Mouse (Mus musculus): ENCODE measurements around the gene Slc25a25. TPM values are rescaled to one million over a fixed set of nuclear protein-coding genes. Genes with fewer than 3 reads are reported as not detected.
A peak's percentile ranks its signal among the peaks of the same experiment; 100 is the strongest.

Slc25a25 gene
- polyA plus RNA-seq, 1 experiment from 2014 or later = 15.8 TPM

- H3K9me3 ChIP-seq (ENCODE audit: control insufficient read depth, low read length) = no peaks in the 10 kb centered on the region
- no peaks in the 10 kb centered on the region for H3K27me3 ChIP-seq (replicated peaks; ENCODE audit: control insufficient read depth, insufficient read depth, low read length)
- WGBS = 71% methylated on average over 4 of the region's 4 CpGs
- DNase-seq (ENCODE audit: low spot score) (no peak), ATAC-seq (ENCODE audit: low read depth) (no peak)
- H3K4me1 ChIP-seq (ENCODE audit: control insufficient read depth, insufficient read depth, low read length) = peaks cover 43% of the 10 kb centered on the region
- no peaks in the 10 kb centered on the region for H3K36me3 ChIP-seq (ENCODE audit: control insufficient read depth, insufficient read depth, low read length)
- no peak overlapping the region; the same call in 1 of the 2 replicates for H3K9ac ChIP-seq (ENCODE audit: low read depth, low read length)
- H3K4me3 ChIP-seq (ENCODE audit: low read depth, low read length) = 0 out of 2 replicates have a peak overlapping the region, but pooled peaks have one; percentile 38
- H3K27ac ChIP-seq (replicated peaks; ENCODE audit: low read depth, low read length) = peak overlapping the region; percentile 82
- peak overlapping the region; percentile 63; the same call in 1 of the 2 replicates for H3K4me2 ChIP-seq (ENCODE audit: low read depth, low read length)
These were observed 21.9 kb downstream of the Slc25a25 start for GRCm38 (mm10) chr2:32429215-32429891.

GRCm38 (mm10) chr2:32428262-32428722 is 23.0 kb downstream of the Slc25a25 start:
- peak overlapping the region; percentile 82 for H3K27ac ChIP-seq (replicated peaks; ENCODE audit: low read depth, low read length)
- peak; percentile 92 for DNase-seq (ENCODE audit: low spot score)
- no peaks in the 10 kb centered on the region for H3K36me3 ChIP-seq (ENCODE audit: control insufficient read depth, insufficient read depth, low read length)
- no peaks in the 10 kb centered on the region for H3K9me3 ChIP-seq (ENCODE audit: control insufficient read depth, low read length)
- peaks cover 51% of the 10 kb centered on the region for H3K4me1 ChIP-seq (ENCODE audit: control insufficient read depth, insufficient read depth, low read length)
- WGBS = 45% methylated on average over 8 of the region's 8 CpGs
- 0 out of 2 replicates have a peak overlapping the region, but pooled peaks have one; percentile 11 for H3K9ac ChIP-seq (ENCODE audit: low read depth, low read length)
- no peaks in the 10 kb centered on the region for H3K27me3 ChIP-seq (replicated peaks; ENCODE audit: control insufficient read depth, insufficient read depth, low read length)
- peak overlapping the region; percentile 63 for H3K4me2 ChIP-seq (ENCODE audit: low read depth, low read length)
- ATAC-seq (ENCODE audit: low read depth) = peak; percentile 80
- no peak overlapping the region for H3K4me3 ChIP-seq (ENCODE audit: low read depth, low read length)

GRCm38 (mm10) chr2:32427720-32428119 is 23.5 kb downstream of the Slc25a25 start:
- H3K4me1 ChIP-seq (ENCODE audit: control insufficient read depth, insufficient read depth, low read length) = peaks cover 57% of the 10 kb centered on the region
- no peak overlapping the region for H3K4me3 ChIP-seq (ENCODE audit: low read depth, low read length)
- H3K9ac ChIP-seq (ENCODE audit: low read depth, low read length) = no peak overlapping the region
- DNase-seq (ENCODE audit: low spot score) = no peak
- no peaks in the 10 kb centered on the region for H3K36me3 ChIP-seq (ENCODE audit: control insufficient read depth, insufficient read depth, low read length)
- 57% methylated on average over 5 of the region's 5 CpGs for WGBS
- H3K27me3 ChIP-seq (replicated peaks; ENCODE audit: control insufficient read depth, insufficient read depth, low read length) = no peaks in the 10 kb centered on the region
- peak overlapping the region; percentile 82 for H3K27ac ChIP-seq (replicated peaks; ENCODE audit: low read depth, low read length)
- peak overlapping the region; percentile 63; the same call in 1 of the 2 replicates for H3K4me2 ChIP-seq (ENCODE audit: low read depth, low read length)
- no peaks in the 10 kb centered on the region for H3K9me3 ChIP-seq (ENCODE audit: control insufficient read depth, low read length)
- ATAC-seq (ENCODE audit: low read depth) = no peak

- peaks cover 2% of the 10 kb centered on the region for H3K36me3 ChIP-seq (ENCODE audit: control insufficient read depth, insufficient read depth, low read length)
- no peak overlapping the region for H3K9ac ChIP-seq (ENCODE audit: low read depth, low read length)
- no peak for ATAC-seq (ENCODE audit: low read depth)
- no peak overlapping the region for H3K4me3 ChIP-seq (ENCODE audit: low read depth, low read length)
- no peaks in the 10 kb centered on the region for H3K27me3 ChIP-seq (replicated peaks; ENCODE audit: control insufficient read depth, insufficient read depth, low read length)
- no peak for DNase-seq (ENCODE audit: low spot score)
- no peaks in the 10 kb centered on the region for H3K9me3 ChIP-seq (ENCODE audit: control insufficient read depth, low read length)
- H3K4me1 ChIP-seq (ENCODE audit: control insufficient read depth, insufficient read depth, low read length) = peaks cover 58% of the 10 kb centered on the region
- H3K4me2 ChIP-seq (ENCODE audit: low read depth, low read length) = no peak overlapping the region
- no peak overlapping the region for H3K27ac ChIP-seq (replicated peaks; ENCODE audit: low read depth, low read length)
- 76% methylated on average over 1 of the region's 1 CpGs for WGBS
These were observed 25.1 kb downstream of the Slc25a25 start for GRCm38 (mm10) chr2:32426141-32426540.

- DNase-seq (ENCODE audit: low spot score) (no peak), ATAC-seq (ENCODE audit: low read depth) (no peak)
- Histone ChIP-seq H3K4me1 (ENCODE audit: control insufficient read depth, insufficient read depth, low read length) (peaks cover 58% of the 10 kb centered on the region), H3K4me3 (ENCODE audit: low read depth, low read length) (no peak overlapping the region), H3K27me3 (replicated peaks; ENCODE audit: control insufficient read depth, insufficient read depth, low read length) (no peaks in the 10 kb centered on the region), H3K36me3 (ENCODE audit: control insufficient read depth, insufficient read depth, low read length) (peaks cover 8% of the 10 kb centered on the region), H3K9ac (ENCODE audit: low read depth, low read length) (no peak overlapping the region), H3K4me2 (ENCODE audit: low read depth, low read length) (no peak overlapping the region), H3K27ac (replicated peaks; ENCODE audit: low read depth, low read length) (peak overlapping the region; percentile 80; the same call in 1 of the 2 replicates), H3K9me3 (ENCODE audit: control insufficient read depth, low read length) (no peaks in the 10 kb centered on the region)
- 67% methylated on average over 5 of the region's 5 CpGs for WGBS
These were observed 25.7 kb downstream of the Slc25a25 start for GRCm38 (mm10) chr2:32425568-32425967.

- H3K4me2 ChIP-seq (ENCODE audit: low read depth, low read length) = peak overlapping the region; percentile 5; the same call in 1 of the 2 replicates
- peak overlapping the region; percentile 80 for H3K27ac ChIP-seq (replicated peaks; ENCODE audit: low read depth, low read length)
- H3K27me3 ChIP-seq (replicated peaks; ENCODE audit: control insufficient read depth, insufficient read depth, low read length) = no peaks in the 10 kb centered on the region
- no peak overlapping the region for H3K4me3 ChIP-seq (ENCODE audit: low read depth, low read length)
- no peak for ATAC-seq (ENCODE audit: low read depth)
- peaks cover 55% of the 10 kb centered on the region for H3K4me1 ChIP-seq (ENCODE audit: control insufficient read depth, insufficient read depth, low read length)
- 34% methylated on average over 3 of the region's 3 CpGs for WGBS
- no peak for DNase-seq (ENCODE audit: low spot score)
- H3K9me3 ChIP-seq (ENCODE audit: control insufficient read depth, low read length) = no peaks in the 10 kb centered on the region
- no peak overlapping the region for H3K9ac ChIP-seq (ENCODE audit: low read depth, low read length)
- H3K36me3 ChIP-seq (ENCODE audit: control insufficient read depth, insufficient read depth, low read length) = peaks cover 16% of the 10 kb centered on the region
These were observed 26.4 kb downstream of the Slc25a25 start for GRCm38 (mm10) chr2:32424796-32425195.

- peaks cover 45% of the 10 kb centered on the region for H3K4me1 ChIP-seq (ENCODE audit: control insufficient read depth, insufficient read depth, low read length)
- H3K4me3 ChIP-seq (ENCODE audit: low read depth, low read length) = peak overlapping the region; percentile 40
- ATAC-seq (ENCODE audit: low read depth) (peak; percentile 87), DNase-seq (ENCODE audit: low spot score) (peak; percentile 98)
- H3K36me3 ChIP-seq (ENCODE audit: control insufficient read depth, insufficient read depth, low read length) = peaks cover 27% of the 10 kb centered on the region
- H3K9me3 ChIP-seq (ENCODE audit: control insufficient read depth, low read length) = no peaks in the 10 kb centered on the region
- H3K27ac ChIP-seq (replicated peaks; ENCODE audit: low read depth, low read length) = peak overlapping the region; percentile 80
- peak overlapping the region; percentile 55 for H3K9ac ChIP-seq (ENCODE audit: low read depth, low read length)
- H3K4me2 ChIP-seq (ENCODE audit: low read depth, low read length) = peak overlapping the region; percentile 80
- H3K27me3 ChIP-seq (replicated peaks; ENCODE audit: control insufficient read depth, insufficient read depth, low read length) = no peaks in the 10 kb centered on the region
- under 1% methylated on average over 14 of the region's 14 CpGs for WGBS
These were observed 27.5 kb downstream of the Slc25a25 start for GRCm38 (mm10) chr2:32423481-32424331.

GRCm38 (mm10) chr2:32421851-32422251 is 29.4 kb downstream of the Slc25a25 start:
- Histone ChIP-seq H3K27ac (replicated peaks; ENCODE audit: low read depth, low read length) (no peak overlapping the region), H3K9ac (ENCODE audit: low read depth, low read length) (no peak overlapping the region), H3K9me3 (ENCODE audit: control insufficient read depth, low read length) (no peaks in the 10 kb centered on the region), H3K4me3 (ENCODE audit: low read depth, low read length) (no peak overlapping the region), H3K4me2 (ENCODE audit: low read depth, low read length) (no peak overlapping the region), H3K4me1 (ENCODE audit: control insufficient read depth, insufficient read depth, low read length) (peaks cover 31% of the 10 kb centered on the region), H3K27me3 (replicated peaks; ENCODE audit: control insufficient read depth, insufficient read depth, low read length) (no peaks in the 10 kb centered on the region), H3K36me3 (ENCODE audit: control insufficient read depth, insufficient read depth, low read length) (peaks cover 45% of the 10 kb centered on the region)
- DNase-seq (ENCODE audit: low spot score) = no peak
- WGBS = 93% methylated on average over 6 of the region's 6 CpGs
- no peak for ATAC-seq (ENCODE audit: low read depth)
